Mouse (Mus musculus) ES-Bruce4 (cell line): ENCODE measurements at regions not wholly inside any gene's neighbourhood (a gene's known extent, or its start where the extent isn't known, plus 50 kb on each side); places are given as distances from the start of the nearest gene placed in this dataset.

Experiments used
- H3K27ac ChIP-seq: 2 replicates; pipeline ENCODE4 v1.5.1; 2012; ENCODE audit warnings: low read length, inconsistent platforms; ENCODE audit not compliant: insufficient read depth
- H3K27me3 ChIP-seq: 2 replicates; pipeline ENCODE4 v1.6.1; 2012; ENCODE audit warnings: mild to moderate bottlenecking, low read length, inconsistent platforms; ENCODE audit not compliant: control insufficient read depth, poor library complexity, insufficient read depth, severe bottlenecking
- H3K36me3 ChIP-seq: 2 replicates; pipeline ENCODE4 v1.6.1; 2012; ENCODE audit warnings: inconsistent platforms, mild to moderate bottlenecking, low read length, moderate library complexity; ENCODE audit not compliant: control insufficient read depth, poor library complexity, insufficient read depth, severe bottlenecking
- H3K4me1 ChIP-seq: one replicate; pipeline ENCODE4 v1.8.1; 2011; ENCODE audit warnings: low read length; ENCODE audit not compliant: control insufficient read depth, insufficient read depth
- H3K4me3 ChIP-seq: 2 replicates; pipeline ENCODE4 v1.5.1; 2011; ENCODE audit warnings: low read depth, mild to moderate bottlenecking, low read length
- H3K9ac ChIP-seq: 2 replicates; pipeline ENCODE4 v1.6.1; 2012; ENCODE audit warnings: low read depth, mild to moderate bottlenecking, inconsistent platforms; ENCODE audit not compliant: poor library complexity, severe bottlenecking
- H3K9me3 ChIP-seq: replicated peaks from 2 replicates; pipeline ENCODE4 v1.6.1; 2012; ENCODE audit warnings: mild to moderate bottlenecking, low read length, inconsistent platforms; ENCODE audit not compliant: control insufficient read depth, poor library complexity, insufficient read depth, severe bottlenecking
- CTCF ChIP-seq: IDR thresholded peaks from one replicate; pipeline ENCODE4 v1.8.1; 2011; ENCODE audit warnings: low read depth, low read length
- EP300 ChIP-seq: IDR thresholded peaks from 2 replicates; pipeline ENCODE4 v1.6.1; 2011; ENCODE audit warnings: low read depth, low read length; ENCODE audit not compliant: insufficient read depth
- POLR2A ChIP-seq: IDR thresholded peaks from one replicate; pipeline ENCODE4 v1.8.1; 2011; ENCODE audit warnings: low read length; ENCODE audit not compliant: insufficient read depth

DNA sequence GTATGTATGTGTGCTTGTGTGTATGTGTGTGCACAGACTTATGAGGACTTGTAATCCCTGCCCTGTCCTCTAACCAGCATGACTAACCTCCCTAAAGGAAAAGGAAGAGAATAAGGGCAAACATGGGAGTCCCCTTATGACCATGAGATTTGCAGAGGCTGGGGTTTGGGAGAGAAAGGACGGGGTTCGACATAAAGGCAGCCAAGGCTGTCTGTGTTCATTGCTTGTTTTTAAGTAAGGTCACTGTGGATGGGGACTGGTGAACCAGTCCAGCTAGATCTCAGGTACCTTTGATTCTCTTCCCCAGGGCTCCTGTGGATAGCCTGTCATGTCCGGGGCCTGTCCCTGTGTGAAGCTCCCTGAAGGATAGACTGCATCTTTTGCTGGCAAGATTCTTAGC lies 55.6 kb downstream of the Irf2bp2 start:
- TF ChIP-seq EP300 (no peak), POLR2A (no peak), CTCF (no peak)

DNA sequence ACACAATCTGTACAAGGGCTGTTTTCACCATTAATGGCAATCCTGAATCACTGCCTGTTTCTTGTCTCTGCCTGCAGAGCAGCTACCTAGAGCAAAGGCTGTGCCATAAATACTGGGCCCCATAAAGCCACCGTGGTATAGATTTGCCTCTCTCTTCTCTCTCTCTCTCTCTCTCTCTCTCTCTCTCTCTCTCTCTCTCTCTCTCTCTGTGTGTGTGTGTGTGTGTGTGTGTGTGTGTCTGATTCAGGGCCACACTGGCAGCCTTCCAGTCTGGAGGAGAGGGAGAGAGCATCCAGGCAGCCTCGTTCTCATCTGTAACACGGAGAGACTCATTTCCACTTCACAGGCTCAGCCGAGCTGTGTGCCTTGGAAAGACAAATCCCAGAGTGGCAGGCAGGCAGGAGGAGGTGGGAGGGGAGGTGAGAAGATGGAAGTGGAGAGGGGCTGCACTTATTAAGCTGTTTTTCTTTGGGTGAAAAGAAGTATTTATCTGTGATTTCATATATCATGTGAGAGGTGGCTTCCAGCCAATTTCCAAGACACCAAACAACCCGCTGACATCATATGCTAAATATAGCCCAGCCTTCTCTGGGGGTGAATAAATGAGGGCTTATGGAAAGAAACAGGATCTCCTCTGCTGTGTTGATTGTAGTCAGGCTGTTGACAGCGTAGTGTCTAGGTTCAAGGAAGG lies 56.7 kb downstream of the Irf2bp2 start:
- H3K27ac ChIP-seq, result no peak overlapping the region
- no peaks in the 10 kb centered on the region for H3K36me3 ChIP-seq
- TF ChIP-seq EP300 (no peak), POLR2A (no peak), CTCF (no peak)
- H3K4me1 ChIP-seq, result peaks cover 6% of the 10 kb centered on the region
- no peaks in the 10 kb centered on the region for H3K27me3 ChIP-seq
- H3K9me3 ChIP-seq, result no peaks in the 10 kb centered on the region
- H3K4me3 ChIP-seq, result no peak overlapping the region
- H3K9ac ChIP-seq, result no peak overlapping the region

More for the DNA sequence above, 55.6 kb downstream of the Irf2bp2 start:
- Histone ChIP-seq H3K9ac (0 out of 2 replicates have a peak overlapping the region, but pooled peaks have one; percentile 13), H3K9me3 (no peaks in the 10 kb centered on the region), H3K4me3 (no peak overlapping the region), H3K4me1 (peaks cover 6% of the 10 kb centered on the region), H3K36me3 (no peaks in the 10 kb centered on the region), H3K27me3 (no peaks in the 10 kb centered on the region), H3K27ac (peak overlapping the region; percentile 91)

DNA sequence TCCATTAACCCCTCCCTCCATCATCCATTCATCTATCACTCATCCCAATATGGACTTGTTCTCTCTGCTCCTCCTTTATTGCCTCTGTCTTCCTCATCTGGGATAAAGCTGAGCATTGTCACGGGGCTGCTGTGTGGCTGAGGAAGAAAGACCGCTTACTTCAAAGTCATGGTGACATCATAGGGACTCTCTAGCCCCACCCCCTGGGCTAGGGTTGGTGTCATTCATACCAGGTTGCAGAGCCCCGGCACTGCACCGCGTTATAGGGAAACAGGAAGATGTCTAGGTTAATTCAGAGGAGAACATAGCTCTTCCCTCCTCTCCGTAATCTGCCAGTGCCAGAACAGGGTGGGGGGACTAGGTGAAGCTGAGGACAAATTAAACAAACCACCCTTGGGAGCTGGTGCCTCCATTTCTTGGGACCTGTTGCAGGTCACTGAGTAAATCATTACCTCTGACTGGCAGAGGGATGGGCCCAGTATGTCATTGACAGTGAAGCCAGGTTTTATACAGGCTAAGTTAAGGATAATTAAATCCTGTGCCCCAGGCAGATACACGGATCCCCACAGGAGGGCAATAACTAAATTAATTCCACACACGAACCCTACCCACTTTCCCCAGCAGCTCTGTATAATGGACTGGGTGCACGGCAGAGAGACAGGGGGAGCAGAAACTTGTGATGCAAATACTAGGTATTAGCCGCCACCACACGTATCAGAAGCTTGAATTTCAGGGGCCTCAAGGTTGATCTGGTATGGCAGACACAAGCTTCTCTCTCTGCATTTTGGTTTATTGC lies 57.5 kb downstream of the Irf2bp2 start:
- H3K27ac ChIP-seq, result no peak overlapping the region
- no peak overlapping the region for H3K4me3 ChIP-seq
- H3K27me3 ChIP-seq, result no peaks in the 10 kb centered on the region
- no peak for TF ChIP-seq POLR2A
- TF ChIP-seq EP300, result no peak
- no peak for TF ChIP-seq CTCF
- H3K4me1 ChIP-seq, result peaks cover 6% of the 10 kb centered on the region
- no peaks in the 10 kb centered on the region for H3K9me3 ChIP-seq
- H3K36me3 ChIP-seq, result no peaks in the 10 kb centered on the region
- H3K9ac ChIP-seq, result no peak overlapping the region

DNA sequence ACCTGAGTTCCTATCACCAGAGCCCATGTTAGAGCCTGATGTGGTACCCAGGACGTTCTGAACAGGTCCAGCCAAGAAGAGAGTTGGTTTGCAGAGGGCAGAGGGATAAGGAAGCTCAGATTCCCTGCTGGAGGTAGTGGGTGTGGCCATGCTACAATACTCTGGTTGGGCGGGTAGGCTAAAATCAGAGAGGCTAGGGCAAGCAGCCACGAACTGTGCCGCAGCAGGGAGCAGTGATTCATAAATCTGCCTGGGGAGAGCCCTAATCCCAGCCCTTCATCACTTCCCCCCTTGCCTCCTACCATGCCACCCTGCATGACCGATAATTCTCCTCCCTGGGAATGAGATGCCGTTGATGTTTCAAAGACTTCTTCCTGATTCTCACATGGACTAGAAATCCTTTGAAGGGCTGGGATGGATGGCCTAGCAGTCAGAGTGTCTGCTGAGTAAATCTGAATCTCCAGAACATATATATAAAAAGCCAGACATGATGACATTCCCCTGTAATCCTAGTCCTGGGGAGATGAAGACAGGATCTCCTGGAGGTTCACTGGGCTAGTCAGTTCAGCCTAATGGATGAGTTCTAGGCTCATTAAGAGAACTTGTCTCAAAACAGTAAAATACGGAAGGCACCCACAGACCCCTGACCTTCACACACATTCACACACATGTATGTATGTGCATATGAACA lies 57.6 kb upstream of the Tarbp1 start:
- H3K27ac ChIP-seq, result no peak overlapping the region
- no peak overlapping the region for H3K9ac ChIP-seq
- H3K27me3 ChIP-seq, result no peaks in the 10 kb centered on the region
- no peaks in the 10 kb centered on the region for H3K4me1 ChIP-seq
- H3K36me3 ChIP-seq, result no peaks in the 10 kb centered on the region
- TF ChIP-seq POLR2A (no peak), EP300 (no peak), CTCF (no peak)
- no peak overlapping the region for H3K4me3 ChIP-seq
- H3K9me3 ChIP-seq, result no peaks in the 10 kb centered on the region

DNA sequence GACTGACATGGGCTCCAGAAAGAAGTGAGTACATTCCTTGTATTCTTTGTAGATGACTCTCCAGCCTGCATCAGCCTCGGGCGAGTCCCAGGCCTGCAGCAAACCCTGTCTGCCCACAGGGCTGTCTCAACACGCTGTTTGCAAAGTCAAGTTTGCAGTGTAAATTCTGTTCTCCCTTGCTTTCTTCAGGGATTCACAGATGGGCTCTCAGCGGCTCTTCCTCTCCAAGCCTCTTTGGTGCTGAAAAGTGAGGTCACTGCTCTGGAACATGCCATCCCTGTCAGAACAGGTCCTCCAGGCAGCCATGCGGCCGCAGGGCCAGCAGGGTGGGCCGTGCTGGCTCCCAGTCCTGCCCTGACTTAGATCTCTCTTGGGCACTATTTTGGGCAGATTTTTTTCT lies 56.6 kb upstream of the Tarbp1 start:
- H3K9ac ChIP-seq, result no peak overlapping the region
- no peaks in the 10 kb centered on the region for H3K4me1 ChIP-seq
- no peak overlapping the region for H3K27ac ChIP-seq
- no peak overlapping the region for H3K4me3 ChIP-seq
- no peaks in the 10 kb centered on the region for H3K9me3 ChIP-seq
- H3K36me3 ChIP-seq, result no peaks in the 10 kb centered on the region
- no peaks in the 10 kb centered on the region for H3K27me3 ChIP-seq
- TF ChIP-seq EP300 (no peak), CTCF (no peak), POLR2A (no peak)

DNA sequence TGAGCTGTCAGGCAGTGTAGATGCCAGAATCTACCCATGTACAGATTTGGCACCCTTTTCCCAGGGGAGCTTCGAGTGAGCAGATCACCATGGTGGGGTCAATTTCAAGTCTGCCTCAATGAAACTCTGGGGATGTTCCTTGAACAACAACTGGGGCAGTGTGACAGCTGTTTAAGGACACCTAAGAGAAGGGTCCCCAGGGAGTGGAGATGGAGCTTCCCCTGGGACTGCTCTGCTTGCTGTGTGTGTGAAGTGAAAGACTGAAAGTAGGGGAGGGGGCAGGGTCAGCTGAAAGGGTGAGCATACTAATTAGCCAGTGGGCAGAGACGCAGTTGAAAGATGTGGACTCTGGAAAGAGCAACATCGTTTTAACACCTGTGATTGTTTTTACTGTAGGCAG lies 54.5 kb upstream of the Tarbp1 start:
- no peaks in the 10 kb centered on the region for H3K4me1 ChIP-seq
- TF ChIP-seq EP300, result no peak
- no peak for TF ChIP-seq POLR2A
- TF ChIP-seq CTCF, result no peak
- no peaks in the 10 kb centered on the region for H3K27me3 ChIP-seq
- no peak overlapping the region for H3K9ac ChIP-seq
- H3K4me3 ChIP-seq, result no peak overlapping the region
- H3K36me3 ChIP-seq, result no peaks in the 10 kb centered on the region
- no peaks in the 10 kb centered on the region for H3K9me3 ChIP-seq
- no peak overlapping the region for H3K27ac ChIP-seq
